Mouse (Mus musculus) kidney, adult 8-10 months (tissue): ENCODE measurements at regions not wholly inside any gene's neighbourhood (a gene's known extent, or its start where the extent isn't known, plus 50 kb on each side); places are given as distances from the start of the nearest gene placed in this dataset.

Experiments
- DNase-seq, 2 experiments: peaks; one replicate each; pipeline ENCODE4 v3.0.0; 2022

- no peak for DNase-seq
Measured at GRCm38 (mm10) chr4:26273754-26274153, 72.9 kb downstream of the Manea start.

GRCm38 (mm10) chr4:26259230-26260029, 87.3 kb downstream of the Manea start:
- no peak for DNase-seq

- DNase-seq, result no peak
Measured at GRCm38 (mm10) chr4:26255889-26256288, 90.8 kb downstream of the Manea start.

DNA sequence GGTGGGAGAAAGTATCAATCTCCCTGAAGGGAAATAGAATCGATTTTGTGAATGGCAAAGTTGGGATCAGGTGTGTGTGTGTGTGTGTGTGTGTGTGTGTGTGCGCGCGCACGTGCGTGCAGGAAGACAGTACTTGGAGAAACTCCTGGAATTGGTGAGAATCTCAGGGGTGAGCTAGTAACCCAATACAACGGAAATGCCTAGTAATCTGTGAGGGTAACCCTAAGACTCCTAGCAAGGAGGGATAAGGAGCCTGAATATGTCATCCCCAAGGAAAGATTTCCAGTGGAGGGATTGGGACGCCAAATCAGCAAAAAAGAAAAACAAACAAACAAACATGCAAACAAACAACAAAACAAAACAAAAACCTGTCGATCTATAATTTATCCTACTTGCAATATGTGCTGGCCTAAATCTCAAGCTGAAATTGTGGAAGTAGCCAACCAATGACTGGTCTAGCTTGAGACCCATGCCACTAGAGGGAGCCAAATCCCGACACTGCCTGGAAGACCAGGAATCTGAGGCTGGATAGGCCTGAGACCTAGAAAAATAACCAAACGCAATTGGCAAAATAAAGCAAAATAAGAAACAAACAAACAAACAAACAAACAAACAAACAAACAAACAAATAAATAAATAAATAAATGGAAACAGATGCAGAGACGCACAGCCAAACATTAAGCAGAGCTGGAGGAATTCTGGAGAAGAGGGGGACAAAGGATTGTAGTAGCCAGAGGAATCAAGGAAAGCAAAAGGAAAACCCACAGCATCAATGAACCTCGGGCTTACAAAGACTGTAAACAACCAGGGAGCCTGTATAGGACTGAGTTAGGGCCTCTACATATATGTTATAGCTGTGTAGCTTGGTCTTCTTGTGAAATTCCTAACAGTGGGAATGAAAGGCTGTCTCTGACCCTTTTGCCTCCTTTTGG, 98.5 kb downstream of the Manea start:
- DNase-seq, result peak; percentile 26 to 69

DNA sequence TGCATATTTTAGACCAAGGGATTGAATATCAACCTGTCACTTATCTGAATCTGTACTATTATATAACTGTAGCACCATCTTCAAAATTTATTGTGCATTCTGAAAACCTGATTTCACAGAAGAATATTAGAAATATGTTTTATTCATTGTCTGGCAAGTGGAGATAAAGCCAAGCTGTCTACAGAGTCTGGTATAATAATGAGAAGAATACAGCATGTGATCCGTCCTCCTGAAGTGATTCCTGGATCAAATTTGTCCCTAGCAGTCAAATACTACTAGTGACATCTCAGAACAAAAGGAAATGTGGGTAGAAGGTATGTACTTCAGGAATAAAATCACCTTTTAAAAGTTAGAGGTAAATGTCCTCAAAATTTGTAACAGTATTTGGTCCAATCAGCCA, 123.4 kb downstream of the Manea start:
- no peak for DNase-seq
